Mouse (Mus musculus) thymus, postnatal 14 days (tissue): ENCODE measurements around the gene Rnaseh2a.

Experiments
- DNase-seq: peaks from one replicate; pipeline ENCODE4 v3.0.0; 2021

Rnaseh2a gene

DNA sequence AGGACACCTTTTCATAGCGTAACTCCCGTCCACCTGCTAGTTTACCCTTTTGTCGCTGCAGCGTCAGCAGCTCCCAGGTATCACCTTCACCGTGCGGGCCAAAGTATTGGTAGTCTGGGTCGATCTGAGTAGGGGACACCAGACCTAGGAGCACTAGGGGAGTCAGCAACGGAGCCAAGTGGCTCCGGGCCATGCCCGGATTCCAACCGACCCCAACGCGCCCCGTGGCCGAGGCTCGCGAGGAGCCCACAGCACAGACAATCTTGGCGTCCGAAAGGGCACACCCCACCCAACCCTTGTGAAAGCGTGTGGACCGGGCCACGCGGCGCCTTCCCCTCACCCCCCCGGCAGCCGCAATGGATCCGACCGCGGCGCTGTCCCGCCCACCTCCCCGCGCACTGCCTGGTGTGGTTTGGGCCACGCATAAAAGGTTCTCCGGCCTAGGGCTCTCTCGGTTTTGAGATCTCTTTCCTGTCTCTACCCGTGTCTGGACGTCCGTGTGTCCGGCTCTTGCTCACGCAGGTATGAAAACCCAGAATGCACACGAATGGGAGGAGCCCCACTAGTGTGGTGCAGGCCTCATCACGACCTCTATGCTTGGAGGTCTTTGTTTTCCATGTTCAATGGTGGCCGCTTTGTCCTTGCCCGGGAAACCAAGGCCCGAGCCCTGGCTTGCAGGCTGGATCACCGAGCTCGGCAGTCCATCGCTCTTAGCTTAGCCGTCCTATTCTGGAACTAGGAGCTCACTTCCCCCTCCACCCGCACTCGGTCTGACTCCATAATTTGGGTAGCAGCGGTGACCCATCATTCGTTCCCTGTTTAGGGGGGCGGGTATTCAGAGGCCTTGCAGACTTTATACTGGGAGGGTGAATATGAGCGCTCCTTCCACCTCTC is at the start of gene Rnaseh2a, which contains the start of the genes Gm49661 and Prdx2:
TSS of gene Rnaseh2a (minus strand) at position 527 of the 894 bp plus-strand sequence.
TSS of gene Gm49661 (minus strand) at position 193 of the 894 bp plus-strand sequence.
TSS of gene Prdx2 (plus strand) at position 347 of the 894 bp plus-strand sequence.
- DNase-seq: peak; percentile 75

DNA sequence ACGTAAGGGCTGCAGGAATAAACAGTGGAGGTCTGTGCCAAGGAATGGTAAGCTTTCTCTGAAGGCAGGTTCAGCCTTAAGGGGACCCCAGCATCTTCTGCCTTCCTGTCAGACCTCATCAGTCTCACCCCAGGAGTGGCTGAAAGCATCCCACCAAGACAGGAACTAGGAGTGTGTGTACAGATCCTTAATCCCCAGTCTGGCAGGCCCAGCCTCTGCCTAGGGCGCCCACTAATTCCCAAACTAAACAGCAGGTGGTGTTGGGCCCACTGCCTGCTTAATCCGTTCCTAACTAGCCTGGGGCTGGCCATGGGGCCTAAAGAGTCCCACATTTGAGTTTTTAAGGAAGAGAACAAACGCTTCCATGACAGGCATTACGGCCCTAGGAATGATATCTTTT is 47.6 kb upstream of the Rnaseh2a start:
- DNase-seq: no peak

DNA sequence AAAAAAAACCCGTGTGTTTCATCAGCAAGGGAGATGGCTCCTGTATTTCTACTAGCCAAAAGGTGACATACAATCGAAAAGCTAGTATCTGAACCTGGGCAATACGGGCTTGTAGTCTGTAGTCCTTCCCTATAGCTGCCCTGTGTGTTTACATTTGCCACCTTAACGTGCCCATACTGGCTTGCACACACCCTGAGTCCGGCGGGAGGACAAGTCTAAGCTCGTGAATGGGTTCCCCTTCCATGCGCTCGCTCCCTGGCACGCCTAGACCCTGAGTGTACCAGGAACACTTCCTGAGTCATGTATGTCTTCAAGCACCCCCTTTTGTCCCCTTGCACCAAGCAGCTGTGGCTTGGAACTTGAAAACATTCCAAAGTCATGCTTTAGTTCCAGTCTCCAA is 47.2 kb upstream of the Rnaseh2a start:
- no peak for DNase-seq

DNA sequence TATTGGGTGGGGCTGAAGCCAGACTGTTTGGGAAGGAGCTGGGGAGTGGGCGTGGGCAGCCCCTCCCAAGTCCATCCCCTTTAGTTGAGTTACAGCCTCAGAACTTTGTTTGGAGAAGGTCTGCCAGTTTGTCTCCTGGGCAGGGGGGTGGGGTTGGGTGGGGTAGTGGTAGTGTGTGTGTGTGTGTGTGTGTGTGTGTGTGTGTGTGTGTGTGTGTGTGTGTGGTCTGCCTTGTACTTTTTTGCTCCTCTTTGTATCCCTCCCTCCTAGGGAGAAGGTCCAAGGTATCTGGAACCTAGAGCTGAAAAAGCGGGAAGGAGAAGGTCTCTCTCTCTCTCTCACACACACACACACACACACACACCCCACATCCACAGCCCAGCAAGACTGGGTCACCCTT is 44.9 kb upstream of the Rnaseh2a start, which contains the start of gene Best2:
TSS of gene Best2 (minus strand) at position 101 of the 400 bp plus-strand sequence.
- no peak for DNase-seq

DNA sequence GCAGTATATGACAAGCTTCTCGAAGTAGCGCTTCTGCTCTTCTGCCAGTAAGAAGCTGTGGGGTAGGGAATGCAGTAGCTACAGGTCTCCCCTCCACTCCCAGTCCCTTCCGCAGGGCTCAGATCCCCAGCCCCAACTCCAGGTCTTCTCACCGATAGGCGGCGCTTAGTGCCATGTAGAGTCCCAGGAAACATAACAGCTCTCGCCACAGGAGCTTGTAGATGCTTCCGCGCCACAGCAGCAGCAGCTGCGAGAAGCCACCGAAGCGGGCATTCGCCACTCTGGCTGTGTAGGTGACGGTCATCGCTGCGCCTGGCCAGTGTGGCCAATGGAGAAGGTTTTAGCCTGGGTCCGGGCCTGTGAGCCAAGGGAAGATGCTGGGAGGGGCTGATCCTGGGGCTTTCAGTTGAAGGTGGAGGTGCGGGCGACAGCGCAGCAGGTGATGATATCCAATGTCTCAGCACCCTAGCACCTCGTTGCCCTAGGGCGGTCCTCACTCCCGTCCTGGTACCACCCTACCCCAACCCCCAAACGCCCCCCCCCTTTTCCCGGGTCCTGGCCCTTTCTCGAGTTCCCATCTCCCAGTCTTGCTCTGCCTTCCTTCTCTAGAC is 43.8 kb upstream of the Rnaseh2a start:
- peak; percentile 89 for DNase-seq

DNA sequence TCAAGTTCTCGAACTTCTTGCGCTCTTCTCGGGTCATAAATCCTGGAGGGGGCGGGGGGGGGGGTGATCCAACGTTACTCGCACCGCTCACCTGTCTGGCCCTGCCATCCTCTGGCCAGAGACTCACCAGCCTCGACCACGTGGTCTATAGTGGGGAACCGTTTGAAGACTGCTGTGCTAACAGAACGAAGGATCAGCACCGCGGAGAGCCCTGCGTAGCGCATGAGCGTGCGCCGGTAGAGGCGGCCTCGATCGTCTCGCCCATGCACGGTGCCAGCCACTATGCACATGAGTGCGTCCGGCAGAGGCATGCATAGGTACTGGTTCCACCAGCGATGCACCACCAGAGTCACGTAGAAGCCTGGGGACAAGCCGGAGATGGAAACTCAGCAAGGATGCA is 41.7 kb upstream of the Rnaseh2a start:
- no peak for DNase-seq

DNA sequence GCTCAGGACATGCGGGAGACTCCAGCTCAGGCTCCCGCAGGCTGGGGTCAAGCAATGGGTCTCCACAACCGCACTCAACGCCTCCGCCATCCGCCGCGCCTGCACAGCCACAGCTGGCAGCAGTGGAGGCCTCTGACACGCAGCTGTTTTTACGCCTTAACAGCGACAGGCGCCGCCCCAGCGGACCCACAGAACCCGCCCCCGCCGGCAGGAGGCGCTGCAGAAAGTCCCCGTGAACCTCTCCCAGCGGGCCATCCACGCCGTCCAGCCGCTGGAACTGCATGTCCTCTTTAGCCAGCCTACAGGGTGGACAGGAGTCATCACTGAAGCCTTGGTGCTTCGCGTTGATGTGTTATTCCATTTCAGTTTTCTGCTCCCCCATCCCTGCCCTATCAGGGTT is 38.1 kb upstream of the Rnaseh2a start:
- peak; percentile 58 for DNase-seq

DNA sequence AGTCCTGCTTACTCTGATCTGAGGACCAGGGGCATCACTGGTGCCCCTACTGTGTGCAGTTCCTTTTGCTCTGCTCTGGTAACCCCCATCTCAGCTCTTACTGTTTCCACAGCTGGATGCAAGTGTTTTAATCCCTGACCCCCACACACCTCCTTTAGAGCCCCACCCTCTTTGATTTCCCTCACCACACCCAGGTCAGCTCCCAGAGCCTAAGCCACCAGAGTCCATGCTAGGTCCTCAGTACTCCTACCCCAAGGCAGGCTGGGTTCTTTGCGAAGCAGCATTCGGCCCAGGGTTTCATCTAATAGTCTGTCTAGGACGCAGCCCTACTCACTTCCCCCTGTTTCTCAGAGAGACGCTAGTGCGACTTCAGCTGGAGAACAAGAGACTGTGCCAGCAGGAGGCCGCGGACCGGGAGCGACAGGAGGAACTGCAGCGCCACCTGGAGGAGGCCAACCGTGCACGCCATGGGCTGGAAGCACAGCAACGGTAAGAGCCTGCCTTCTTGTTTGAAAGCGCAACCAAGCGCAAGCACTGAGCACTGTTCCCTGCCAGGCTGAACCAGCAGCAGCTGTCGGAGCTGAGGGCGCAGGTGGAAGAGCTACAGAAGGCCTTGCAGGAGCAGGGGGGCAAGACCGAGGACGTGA is 28.2 kb upstream of the Rnaseh2a start:
- peak; percentile 96 for DNase-seq

DNA sequence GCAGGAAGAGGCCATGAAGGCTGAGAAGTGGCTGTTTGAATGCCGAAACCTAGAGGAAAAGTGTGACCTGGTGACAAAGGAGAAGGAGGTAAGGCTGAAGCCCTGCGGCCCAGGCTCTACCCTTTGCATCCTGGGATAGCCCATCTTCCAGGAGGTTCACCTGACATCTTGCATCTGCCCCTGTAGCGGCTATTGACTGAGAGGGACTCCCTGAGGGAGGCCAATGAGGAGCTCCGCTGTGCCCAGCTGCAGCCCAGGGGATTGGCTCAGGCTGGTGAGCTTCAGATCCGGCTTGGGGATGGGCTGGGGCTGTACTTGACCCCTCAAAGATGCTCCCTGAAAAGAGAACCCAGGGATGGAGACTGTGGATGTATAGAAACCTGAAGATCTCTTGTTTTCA is 27.4 kb upstream of the Rnaseh2a start:
- DNase-seq: no peak

DNA sequence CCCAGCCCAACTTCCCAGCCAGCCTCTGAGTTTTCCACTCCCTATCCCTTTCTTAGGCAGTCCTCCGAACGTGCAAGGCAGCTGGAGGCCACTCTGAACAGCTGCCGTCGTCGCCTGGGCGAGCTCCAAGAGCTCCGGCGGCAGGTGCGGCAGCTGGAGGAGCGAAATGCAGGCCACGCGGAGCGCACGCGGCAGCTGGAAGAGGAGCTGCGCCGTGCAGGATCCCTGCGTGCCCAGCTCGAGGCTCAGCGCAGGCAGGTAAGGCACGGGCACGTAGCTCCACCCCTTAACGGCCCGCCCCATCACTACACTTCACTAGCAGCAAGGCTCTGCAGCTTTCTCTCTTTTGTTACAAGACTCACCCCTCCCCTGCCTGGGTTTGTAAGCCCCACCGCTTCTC is 26.1 kb upstream of the Rnaseh2a start:
- peak; percentile 22 for DNase-seq

DNA sequence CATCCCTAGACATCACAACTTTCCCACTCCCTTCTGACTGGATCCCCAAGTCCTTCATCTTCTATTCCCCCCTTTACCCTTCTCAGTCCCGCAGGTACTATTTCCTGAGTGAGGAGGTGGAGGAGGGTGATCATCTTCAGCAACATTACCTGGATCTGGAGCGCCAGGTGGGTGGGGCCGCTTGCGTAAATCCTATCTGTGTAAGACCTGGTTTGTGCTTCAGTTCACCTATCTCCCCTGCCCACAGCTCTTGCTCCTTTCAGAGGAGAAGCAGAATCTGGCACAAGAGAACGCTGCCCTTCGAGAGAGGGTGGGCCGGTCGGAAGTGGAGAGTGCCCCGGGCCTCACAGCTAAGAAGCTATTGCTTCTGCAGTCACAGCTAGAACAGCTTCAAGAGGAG is 24.8 kb upstream of the Rnaseh2a start:
- DNase-seq: no peak

DNA sequence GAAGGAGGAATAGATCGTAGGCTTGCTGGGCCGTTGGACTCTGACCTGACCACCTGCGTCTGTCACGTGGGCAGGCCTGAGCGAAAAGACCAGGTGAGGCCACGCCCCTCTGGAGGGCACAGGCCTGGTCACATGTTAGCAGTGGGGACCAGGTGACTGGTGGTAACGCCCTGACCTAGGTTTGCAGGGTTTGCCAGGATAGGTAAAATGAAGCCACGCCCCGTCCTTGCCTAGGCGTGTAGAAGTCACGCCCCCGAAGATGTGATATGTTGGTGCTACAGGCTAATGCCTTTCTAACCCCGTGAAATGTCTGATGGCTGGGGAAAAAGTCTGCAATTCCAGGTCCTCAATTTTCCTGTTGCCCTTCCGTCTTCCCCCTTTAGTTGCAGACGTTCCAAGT is 21.3 kb upstream of the Rnaseh2a start:
- no peak for DNase-seq

DNA sequence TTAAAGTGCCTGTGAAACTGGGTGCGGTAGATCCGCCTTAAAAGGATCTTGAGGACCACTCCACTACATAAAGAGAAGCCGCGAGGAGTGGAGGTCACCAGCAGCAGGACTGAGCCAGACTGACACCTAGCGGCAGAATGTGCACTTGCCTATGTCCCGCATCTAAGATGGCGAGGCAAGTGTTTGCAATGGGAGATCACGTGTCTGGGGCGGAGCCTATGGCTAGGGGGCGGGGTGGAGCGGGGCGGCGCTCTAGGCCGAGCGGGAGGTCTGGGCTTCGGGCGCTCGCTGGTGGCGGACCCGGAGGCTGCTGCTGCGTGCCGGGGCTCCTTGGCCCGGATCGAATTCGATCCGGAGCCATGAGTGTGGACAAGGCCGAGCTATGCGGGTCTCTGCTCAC is 20.8 kb upstream of the Rnaseh2a start, which contains the start of gene Hook2:
TSS of gene Hook2 (plus strand) at position 255 of the 400 bp plus-strand sequence.
- peak; percentile 96 for DNase-seq

DNA sequence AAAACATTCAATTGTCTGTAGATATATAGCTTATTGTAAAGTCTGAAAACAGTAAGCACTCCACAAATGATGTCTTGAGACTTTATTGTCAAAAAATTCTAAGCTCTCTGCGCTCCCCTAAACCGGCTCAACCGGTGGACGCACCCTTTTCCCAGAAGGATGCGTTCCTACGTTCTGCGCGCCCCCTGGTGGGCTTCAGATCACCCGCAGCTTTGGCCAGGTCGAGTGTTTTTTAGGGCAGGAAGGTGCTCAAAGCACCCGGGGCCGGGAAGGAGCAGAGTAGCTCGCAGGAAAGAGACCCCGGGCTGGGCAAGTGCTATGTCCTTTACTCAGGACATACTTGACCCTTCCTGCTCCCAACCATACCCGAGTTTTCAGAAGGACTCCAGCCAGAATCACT is 20.2 kb upstream of the Rnaseh2a start:
- DNase-seq: peak; percentile 94

DNA sequence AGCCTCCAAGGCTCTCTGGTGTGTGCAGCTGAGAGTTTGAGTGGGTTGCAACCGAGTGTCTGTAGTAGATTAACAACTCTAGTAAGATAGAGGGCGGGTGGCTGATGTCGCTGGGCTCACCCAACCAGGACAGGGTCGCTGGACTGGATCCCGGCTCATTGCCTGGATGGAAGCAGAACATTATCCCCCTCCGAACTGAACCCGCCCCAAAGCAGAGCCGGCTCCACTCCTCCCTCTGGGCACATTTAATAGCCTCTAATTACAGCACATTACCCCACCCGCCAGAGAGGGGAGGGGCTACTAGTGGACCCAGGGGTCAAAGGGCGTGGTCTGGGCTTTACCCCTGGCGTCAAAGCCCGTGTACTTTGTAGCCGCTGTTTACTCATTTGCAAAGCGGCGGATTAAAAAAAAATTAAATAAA is 19.8 kb upstream of the Rnaseh2a start:
- DNase-seq: peak; percentile 40

DNA sequence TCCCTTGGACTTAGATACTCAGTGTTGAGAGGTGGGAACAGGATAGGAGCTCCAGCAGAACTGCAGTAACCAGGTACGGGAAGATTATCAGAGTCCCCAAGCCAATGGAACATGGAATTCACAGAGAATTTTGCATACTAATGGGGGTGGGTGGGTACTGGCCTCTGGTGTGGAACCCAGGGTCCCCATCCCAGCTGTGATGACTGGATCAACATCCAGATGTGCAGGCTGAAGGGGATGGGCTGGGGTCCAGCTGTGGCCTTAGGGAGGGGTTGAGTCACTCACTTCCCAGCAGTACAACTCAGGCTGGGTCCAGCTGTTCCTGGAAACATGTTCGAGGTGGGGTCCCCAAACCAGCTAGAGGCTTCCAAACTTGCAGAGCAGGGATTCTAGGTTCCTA is 18.3 kb upstream of the Rnaseh2a start:
- no peak for DNase-seq

DNA sequence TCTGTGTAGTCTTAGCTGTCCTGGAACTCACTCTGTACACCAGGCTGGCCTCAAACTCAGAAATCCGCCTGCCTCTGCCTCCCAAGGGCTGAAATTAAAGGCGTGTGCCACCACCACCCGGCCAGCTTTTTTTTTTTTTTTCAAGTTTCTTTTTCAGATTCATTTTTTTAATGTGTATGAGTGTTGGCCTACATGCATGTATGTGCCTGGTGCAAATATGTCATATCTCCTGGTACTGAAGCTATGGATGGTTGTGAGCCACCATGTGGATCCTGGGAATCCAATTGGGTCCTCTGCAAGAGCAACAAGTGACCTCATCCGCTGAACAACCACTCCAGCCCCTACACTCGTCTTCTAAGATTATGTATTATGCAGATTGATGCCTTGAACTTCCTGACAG is 17.8 kb upstream of the Rnaseh2a start:
- no peak for DNase-seq

DNA sequence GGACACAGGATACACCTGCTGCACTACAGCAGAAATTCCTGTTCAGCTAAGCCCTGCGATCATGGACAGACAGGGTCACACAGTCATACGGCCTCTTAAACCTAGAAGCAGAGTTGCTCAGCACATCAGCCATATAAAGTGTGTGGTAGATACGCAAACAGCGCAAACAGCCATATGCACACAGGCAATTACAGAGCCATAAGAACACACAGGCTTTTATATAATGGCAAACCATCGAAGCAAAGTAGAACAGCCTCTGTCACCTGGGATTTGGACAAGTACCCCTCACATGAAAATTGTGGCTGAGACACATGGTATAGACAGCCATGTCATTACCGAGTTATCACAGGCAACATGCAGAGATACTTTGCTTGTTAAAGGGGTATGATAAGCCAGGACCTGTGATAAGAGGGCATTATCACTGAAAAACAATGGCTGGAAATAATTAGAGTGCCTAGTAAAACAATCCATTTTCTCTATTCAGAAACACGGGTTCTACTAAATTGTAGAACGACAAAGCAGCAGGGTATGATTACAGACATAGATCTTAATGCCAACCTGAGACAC is 16.9 kb upstream of the Rnaseh2a start:
- DNase-seq: no peak

DNA sequence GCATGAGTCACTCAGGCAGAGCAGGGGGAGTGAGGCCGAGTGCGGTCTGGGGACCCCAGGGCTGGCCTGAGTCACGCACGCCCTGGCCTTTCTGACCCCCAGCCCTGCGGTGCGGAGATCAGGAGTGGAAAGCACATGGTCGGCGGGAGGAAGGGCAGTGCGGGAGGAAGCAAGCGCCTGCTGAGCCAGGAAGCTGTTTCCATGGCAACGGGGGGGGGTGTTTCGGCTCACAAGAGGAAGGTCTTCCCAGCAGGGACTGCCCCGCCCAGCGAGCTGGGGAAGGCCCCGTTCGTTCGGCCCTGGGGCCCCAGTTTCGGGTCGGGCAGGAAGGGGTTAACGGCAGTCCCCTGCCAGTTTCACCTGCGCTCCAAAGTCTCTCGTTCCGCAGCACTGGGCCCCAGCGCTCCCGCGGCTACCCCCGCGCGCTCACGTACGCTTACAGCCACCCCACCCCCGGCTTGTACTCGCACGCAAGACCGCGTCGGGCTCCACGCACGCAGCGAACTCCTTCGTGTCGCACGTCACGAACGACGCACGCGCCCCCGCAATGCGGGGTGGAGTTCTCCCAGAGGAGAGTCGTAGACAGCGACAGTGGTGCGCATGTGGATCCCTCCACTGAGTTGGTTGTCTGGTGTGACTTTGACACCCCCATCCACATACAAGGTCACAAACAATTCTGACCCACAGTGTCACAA is 16.3 kb upstream of the Rnaseh2a start:
- DNase-seq: peak; percentile 94

DNA sequence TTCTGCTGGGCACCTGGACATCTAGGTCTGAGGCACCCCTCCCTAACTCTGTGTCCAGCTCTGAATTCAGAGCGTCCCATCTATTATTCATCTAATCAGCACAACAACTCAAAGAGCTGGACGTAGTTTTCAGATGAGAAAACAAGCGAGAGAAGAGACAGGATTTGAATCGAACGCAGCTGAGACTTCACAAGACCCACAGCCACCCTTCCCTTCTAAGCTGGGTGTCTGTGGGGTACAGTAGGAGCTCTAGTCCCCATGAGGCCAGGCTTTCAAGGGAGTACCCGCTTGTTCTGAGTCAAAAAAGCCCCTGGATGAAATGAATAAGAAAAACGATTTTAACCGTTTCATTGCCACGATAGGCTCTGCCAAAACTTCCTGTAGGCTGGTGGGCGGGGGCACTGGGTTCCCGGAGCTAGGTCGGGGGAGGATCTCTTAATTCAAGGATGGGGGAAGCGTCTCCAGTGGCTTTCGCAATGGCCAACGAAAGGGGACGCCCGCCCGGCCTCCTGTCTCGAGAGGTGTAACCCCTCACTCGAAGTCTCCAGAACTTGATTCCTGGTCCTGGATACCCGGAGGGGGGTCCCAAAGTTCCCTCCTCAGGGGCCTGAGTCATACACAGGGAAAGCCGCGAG is 15.6 kb upstream of the Rnaseh2a start:
- DNase-seq: peak; percentile 54

DNA sequence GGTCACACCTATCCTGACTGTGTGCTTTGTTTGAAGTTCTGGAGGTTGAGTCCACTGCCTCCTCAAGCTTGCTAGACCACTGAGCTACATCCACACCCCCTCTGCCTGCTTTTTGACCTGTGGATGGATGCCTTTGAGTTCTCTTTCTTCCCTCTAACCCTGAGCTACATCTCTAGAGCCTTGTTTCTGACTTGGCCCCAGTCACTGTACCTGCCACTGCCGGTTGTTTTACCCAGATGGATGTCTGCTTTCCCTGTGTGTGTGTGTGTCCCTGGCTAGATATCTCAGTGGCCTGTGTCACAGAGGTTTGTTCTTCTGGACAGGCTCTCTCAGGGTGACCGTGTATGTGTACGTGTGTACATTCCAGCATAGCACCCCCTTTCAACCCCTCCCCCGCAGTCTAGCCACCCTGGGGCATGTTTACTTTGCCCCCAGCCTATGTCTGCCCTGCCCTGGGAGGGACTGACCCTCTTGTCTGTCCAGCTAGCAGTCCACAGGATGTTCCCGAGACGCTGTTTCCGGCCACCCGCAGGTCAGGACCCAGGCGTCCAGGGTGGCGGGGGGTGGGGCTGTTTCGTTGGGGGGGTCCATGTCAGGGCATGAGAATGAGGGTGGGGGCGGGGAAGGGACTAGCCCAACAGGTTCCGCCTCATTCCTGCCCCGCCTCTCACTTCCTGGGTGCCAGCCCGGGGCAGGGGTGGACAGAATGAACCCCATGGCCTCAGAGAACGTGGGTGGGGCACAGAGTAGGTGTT is 14.9 kb upstream of the Rnaseh2a start:
- peak; percentile 34 for DNase-seq
